Mouse (Mus musculus): ENCODE results near the gene Draxin. TPM values are rescaled to one million over a fixed set of nuclear protein-coding genes. Genes with fewer than 3 reads are reported as not detected.

The Draxin gene
- 0.15 and 0.57 TPM in 2 replicates for polyA plus RNA-seq (2012; rRNA removed)

DNA sequence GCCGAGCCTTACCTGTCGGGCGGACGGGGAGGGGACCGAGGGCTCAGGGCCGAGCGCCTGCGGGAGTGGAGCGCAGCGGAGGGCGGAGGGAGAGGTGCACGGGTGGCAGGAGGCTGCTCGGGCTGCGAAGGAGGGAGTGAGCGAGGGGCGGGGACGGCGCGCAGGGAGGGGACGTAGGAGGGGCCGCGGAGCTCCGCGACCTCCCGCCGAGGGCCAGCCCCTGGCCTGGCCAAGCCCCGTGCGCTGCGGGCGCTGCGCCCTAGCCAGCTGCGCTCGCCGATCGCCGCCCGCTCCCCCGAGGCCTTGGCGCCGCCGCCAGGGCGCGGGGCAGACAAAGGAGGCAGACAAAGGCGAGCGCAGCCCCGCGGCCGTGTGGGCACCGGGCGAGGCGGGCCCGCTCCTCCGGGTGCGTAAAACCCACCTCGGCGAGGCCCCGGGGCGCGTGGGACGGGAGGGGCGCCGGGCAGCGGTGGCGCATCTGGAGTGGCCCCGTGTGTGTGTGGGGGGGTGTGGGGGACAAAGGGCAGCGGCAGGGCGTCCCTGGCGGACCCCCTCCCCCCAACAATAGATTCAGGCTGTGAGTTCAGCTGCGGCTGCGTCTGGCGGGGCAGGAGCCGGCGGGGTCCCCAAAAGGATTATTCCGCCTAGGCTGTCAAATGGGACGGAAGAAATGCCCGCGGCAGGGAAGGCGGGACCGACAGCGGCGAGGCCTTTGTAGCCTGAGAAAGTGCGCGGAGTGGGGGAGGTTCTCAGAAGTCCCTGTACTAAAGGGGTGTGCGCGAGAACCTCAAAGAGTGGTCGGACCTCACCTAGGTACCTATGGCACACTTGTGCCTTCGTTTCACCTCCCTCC lies at the start of gene Draxin:
TSS of gene Draxin (minus strand) at position 138 of the 853 bp plus-strand sequence.

DNA sequence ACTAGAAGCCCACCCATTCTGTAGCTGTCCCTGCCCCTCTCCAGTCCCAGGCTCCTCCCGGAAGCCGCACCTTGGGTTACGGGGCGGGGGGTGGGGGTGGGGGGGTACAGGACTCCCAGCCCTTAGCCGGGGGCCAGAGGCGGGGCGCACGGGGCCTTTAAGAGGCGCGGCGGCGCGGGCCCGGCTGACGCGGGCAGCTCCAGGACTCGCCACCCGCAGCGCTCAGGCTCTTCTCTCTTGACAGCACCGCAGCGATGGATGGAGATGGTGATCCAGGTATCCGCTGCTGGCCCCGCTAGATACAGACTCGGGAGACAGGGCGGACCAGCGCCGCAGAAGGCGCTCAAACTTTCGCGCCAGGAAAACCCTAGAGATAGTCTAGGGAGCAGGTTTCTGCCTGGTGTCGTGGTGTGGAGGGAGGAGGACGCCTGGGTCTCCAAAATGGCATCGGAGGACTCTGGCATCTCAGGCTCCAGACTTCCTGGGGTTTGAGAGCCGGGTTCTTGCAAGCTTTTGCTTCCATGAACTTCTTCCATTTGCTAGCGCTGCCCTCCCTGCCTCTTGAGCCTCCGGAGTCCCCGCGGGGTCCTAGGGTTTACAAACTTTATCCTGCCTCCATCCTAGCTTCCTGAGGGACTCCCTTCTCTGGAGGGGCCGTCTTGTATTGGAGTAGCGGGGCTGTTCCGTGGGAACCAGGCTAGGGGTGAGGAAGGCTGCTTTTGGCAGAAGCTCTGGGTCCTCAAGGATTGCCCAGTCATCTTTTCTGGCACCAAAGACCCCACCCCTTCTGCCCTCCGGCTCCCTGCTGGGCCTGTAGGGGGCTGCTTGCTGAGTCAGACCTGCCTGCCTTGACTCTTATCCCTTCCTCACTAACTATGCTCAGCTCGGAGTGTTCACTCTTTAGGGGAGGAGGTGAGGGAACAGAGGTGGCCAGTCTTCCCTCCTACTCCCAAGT lies 30.2 kb upstream of the Draxin start, which contains the start of the genes Fbxo44 and Fbxo2:
TSS of gene Fbxo44 (minus strand) at position 47 of the 955 bp plus-strand sequence.
TSS of gene Fbxo2 (plus strand) at position 186 of the 955 bp plus-strand sequence.

DNA sequence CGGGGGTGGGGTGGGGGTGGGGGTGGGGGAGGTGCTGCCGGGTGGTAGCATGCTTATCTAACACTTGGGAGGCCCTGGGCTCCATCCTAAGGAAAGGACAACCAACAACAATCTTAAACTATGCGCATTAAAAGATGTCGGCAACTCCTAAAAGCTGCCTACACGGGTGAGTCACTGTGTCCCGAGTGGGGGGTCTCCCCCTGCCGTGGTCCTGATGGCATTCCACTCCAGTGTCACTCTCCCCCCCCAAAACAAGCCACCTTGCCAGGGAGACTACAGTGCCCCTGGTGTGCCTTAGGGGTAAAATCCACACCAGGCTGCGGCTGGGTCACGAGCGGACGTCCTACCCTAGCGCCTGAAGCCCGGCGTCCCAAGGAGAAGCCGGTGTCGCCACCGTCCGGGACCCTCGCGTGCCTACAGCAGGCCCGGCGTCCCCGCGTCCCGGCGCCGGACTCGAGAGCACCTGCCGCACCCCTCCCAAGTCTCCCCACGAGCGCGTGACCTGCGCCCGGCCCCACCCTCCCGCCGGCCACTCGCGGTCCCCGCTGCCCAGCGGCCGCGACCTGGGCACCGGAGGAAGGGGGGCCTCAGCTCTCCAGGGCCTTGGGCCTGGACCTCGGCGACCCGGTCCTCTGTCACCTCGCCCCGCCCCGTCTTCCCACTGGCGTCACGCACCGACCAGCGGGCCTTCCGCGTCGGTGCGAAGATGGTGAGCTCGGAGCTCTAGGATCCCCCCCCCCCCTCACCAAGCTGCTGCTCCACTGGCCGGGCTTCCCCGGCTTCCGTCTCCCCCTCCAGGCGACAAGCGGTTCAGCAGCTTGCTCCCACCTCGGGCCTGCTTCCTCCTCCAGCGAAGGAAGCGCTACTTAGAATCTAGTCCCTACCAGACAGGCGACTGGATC lies 21.0 kb upstream of the Draxin start, which contains the start of gene Fbxo6:
TSS of gene Fbxo6 (minus strand) at position 874 of the 902 bp plus-strand sequence.

DNA sequence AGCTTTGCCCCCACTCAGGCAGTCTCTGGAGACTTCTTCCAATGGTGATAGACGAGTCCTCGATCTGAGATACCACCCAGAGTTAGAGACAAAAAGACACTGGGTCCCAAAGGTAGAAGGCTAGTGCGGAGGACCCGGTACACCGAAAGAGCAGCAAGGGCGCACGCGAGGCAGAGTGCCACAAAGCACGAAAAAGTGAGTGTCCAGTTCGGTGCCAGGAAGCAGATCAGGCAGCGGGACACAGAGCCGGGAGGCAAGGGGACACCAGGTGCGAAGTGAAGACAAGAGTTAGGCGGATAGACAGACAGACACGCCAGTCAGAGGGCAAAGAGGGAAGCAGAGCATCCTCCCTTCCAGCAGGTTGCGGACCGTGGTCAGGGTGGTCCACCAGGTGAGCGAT lies 365 bp downstream of the Draxin start, which contains the start of gene Mad2l2:
TSS of gene Mad2l2 (plus strand) at position 252 of the 400 bp plus-strand sequence.

DNA sequence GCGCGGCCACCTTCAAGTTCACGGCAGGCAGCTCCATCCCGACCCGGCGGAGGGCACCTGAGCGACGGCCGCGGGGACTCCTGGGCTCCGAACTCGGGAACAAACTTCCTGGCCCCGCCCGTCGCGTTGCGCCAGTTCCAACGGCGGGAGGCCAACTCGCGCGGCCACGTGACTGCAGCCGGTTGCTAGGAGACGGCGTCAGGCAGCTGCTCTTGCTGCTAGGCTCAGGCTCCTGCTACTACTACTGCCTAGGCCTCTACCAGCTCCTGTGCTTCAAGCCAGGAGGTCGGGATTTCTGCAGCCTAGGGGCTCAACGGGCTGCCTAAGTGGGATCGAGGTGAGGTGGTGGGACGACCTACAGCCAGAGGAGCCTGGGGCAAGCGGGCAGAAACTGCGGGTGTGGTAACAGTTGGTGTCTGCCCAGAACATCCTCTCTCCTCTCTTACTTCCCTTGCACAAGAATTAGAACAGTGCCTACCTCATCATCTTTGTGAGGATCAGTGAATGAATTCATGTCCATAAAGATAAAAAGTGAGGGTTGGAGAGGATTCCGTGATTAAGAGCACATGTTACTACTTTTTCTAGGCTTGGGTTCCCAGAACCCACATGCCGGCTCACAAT lies 42.5 kb downstream of the Draxin start, which contains the start of gene Agtrap:
TSS of gene Agtrap (minus strand) at position 125 of the 621 bp plus-strand sequence.

Other genes starting within 250 kb of the Draxin start
- gene Mfn2, start 226.0 kb downstream of the Draxin start, polyA plus RNA-seq (2012; rRNA removed), result 51.7 and 58.1 TPM in 2 replicates
- 28.2 and 36.6 TPM in 2 replicates for gene Plod1, start 193.9 kb downstream of the Draxin start, polyA plus RNA-seq (2012; rRNA removed)
- 200 and 218 TPM in 2 replicates for gene 2510039O18Rik, start 189.8 kb downstream of the Draxin start, polyA plus RNA-seq (2012; rRNA removed)
- not detected in 2 replicates for gene Nppb, start 144.9 kb downstream of the Draxin start, polyA plus RNA-seq (2012; rRNA removed)
- not detected in 2 replicates for gene Nppa, start 130.0 kb downstream of the Draxin start, polyA plus RNA-seq (2012; rRNA removed)
- 3.9 and 4.8 TPM in 2 replicates for gene Clcn6, start 91.9 kb downstream of the Draxin start, polyA plus RNA-seq (2012; rRNA removed)
- 21.1 and 24.5 TPM in 2 replicates for gene Mthfr, start 91.6 kb downstream of the Draxin start, polyA plus RNA-seq (2012; rRNA removed)
- 35.6 and 37.8 TPM in 2 replicates for gene Agtrap, start 42.7 kb downstream of the Draxin start, polyA plus RNA-seq (2012; rRNA removed)
- 17.8 and 18.4 TPM in 2 replicates for gene Mad2l2, start 314 bp downstream of the Draxin start, polyA plus RNA-seq (2012; rRNA removed)
- 65.0 and 70.9 TPM in 2 replicates for gene Fbxo6, start 21.4 kb upstream of the Draxin start, polyA plus RNA-seq (2012; rRNA removed)
- gene Fbxo44, start 29.8 kb upstream of the Draxin start, polyA plus RNA-seq (2012; rRNA removed), result 15.5 and 18.0 TPM in 2 replicates
- gene Fbxo2, start 29.9 kb upstream of the Draxin start, polyA plus RNA-seq (2012; rRNA removed), result 1.7 and 2.0 TPM in 2 replicates
- 0.20 and 0.42 TPM in 2 replicates for gene Disp3, start 157.3 kb upstream of the Draxin start, polyA plus RNA-seq (2012; rRNA removed)

Data from colon, adult 2 months (tissue).